Mouse (Mus musculus) layer of hippocampus, adult 6 months (tissue): ENCODE data around the gene Pmf1. TPM values are rescaled to one million over a fixed set of nuclear protein-coding genes. Genes with fewer than 3 reads are reported as not detected.

ENCODE experiments used
- long read RNA-seq, 2 experiments: library from polyadenylated mRNA; unstranded; transcript quantifications; one replicate each; pipeline ENCODE4 v2.0.0; 2019 to 2020
- microRNA-seq: library from miRNA; unstranded; fragments of <30 nt; microRNA quantifications from one replicate; pipeline ENCODE4 v1.2.0, GENCODE M21; 2020
- polyA plus RNA-seq: library from polyadenylated mRNA; unstranded; fragments of <200 nt; fragmentation: Nextera tagmentation; gene quantifications from 2 replicates; pipeline ENCODE4 v1.2.3, GENCODE M21; 2021

Pmf1 gene
- 6.6 and 7.3 TPM in 2 replicates for polyA plus RNA-seq
- long read RNA-seq, experiment 1, partial matches to known transcripts = 0 of 4 reads
- long read RNA-seq, experiment 1, other reads (novel, unspliced or antisense) = 1 of 4 reads
- long read RNA-seq, experiment 2, partial matches to known transcripts = 0 of 3 reads
- long read RNA-seq, experiment 2, other reads (novel, unspliced or antisense) = 0 of 3 reads

DNA sequence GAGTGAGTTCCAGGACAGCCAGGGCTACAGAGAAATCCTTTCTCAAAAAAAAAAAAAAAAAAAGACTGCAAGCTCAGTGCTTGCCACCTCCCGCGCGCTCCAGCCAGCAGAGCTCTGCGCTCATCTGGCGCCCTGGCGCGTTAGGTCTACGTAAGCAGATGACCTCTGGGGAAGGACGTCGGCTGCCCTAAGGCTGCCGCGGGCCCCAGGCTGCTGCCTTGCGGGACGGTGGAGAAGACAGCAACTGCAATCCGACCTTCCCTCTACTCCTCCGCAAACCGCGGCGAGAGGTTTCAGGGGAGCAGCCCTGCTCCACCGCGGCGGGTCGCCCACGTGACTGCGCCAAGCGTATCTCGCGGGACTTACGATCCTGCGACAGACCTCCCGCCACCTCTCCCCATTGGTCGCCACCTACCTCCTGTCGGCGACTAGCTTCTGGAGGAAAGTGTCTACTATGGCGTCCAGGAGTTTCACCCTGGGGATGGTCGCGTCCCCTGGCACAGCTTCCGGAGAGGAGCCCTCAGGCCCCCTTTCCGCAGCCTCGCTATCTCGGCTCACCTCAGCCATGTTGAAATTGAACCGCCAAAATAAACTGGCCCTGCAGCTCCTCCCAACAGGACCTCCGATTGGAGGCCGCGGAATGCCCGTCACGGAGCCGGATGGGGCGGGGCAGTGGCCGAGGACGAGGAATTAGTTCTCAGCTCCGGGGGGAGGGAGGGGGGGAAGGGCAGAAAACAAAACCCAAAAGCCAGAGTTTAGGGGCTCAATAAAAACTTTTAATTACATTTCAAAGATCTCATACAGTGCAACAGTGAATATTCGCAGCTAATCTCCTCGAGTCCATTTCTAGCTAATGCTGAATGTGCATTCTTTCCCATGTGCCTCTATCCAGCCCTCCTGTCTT lies at the start of gene Pmf1:
Gene Pmf1, minus strand, starts transcription at position 591 of the 904 bp plus-strand sequence.

DNA sequence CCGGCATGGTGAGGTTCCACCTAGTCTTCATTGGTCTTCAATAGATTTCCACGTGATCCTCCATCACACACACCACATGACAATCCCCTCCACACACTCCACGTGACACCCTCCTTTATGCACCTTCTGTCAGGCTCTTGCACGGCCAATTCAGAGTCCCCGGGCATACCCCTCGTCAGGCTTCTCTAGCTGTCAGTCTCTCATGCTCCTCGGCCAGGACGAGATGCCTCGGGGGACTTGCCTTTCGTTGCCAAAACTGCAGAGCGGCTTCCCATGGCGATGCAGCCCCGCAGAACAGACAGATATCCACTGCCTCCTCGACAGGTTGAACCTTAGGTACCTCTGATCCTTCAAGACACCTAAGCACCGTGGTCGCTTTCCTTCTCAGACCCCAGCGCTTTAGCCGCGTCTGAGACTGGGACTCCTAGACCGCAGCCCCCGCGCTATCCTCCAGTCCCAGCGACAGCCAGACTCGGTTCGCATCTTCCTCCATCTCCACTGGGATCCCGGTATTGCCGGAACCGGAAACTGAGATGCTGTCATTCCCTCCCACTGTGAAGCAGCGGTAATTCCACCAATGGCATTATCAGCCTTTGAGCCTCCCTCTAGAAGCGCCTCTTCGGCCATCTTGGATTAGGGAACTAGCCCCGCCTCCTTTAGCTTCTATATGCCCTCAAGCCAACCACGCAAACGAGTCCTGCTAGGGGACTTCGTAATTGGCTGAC lies 14.6 kb upstream of the Pmf1 start, which contains the start of gene Slc25a44:
Gene Slc25a44, minus strand, starts transcription at position 535 of the 725 bp plus-strand sequence.

DNA sequence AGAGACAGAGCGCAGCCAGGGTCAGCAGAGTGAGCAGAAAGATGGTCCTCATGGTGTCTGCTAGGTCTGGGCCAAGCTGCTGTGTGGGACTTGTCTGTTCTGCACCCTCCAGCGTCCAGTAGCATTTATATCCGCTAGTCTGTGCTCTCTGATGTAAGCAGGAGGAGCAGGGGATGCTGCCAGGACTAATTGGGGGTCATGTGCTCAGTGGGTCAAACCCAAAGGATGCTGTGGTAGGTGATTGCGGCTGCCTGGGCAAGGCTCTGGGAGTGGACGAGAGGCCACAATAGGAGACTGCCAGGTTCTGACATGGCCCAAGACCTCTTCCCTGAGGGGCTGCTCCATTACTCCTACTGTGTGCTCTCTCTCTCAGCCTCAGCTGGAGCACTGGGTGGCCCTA lies 25.8 kb downstream of the Pmf1 start, which contains the start of gene Bglap:
Gene Bglap, minus strand, starts transcription at position 101 of the 400 bp plus-strand sequence.

DNA sequence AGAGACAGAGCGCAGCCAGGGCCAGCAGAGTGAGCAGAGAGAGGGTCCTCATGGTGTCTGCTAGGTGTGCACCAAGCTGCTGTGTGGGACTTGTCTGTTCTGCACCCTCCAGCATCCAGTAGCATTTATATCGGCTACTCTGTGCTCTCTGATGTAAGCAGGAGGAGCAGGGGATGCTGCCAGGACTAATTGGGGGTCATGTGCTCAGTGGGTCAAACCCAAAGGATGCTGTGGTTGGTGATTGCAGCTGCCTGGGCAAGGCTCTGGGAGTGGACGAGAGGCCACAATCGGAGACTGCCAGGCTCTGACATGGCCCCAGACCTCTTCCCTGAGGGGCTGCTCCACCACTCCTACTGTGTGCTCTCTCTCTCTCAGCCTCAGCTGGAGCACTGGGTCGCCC lies 31.5 kb downstream of the Pmf1 start, which contains the start of gene Bglap2:
Gene Bglap2, minus strand, starts transcription at position 101 of the 400 bp plus-strand sequence.

DNA sequence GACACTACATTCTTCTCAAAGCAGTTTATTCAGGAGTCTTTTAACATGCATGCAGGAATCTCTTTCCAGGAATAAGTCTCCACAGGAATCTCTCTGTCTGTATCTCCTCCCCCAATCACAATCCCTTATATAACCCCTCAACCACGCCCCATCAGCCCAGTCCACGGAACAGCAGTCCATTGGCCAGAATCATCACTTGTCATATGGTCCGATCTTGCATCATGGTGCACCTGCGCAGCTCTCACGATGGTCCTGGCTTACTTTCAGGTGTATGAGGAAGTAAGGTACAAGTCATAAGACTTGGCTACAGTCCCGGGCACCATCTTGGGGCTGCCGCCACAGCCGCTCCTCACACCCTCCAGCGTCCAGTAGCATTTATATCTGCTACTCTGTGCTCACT lies 37.5 kb downstream of the Pmf1 start, which contains the start of gene Bglap3:
Gene Bglap3, minus strand, starts transcription at position 101 of the 400 bp plus-strand sequence.

DNA sequence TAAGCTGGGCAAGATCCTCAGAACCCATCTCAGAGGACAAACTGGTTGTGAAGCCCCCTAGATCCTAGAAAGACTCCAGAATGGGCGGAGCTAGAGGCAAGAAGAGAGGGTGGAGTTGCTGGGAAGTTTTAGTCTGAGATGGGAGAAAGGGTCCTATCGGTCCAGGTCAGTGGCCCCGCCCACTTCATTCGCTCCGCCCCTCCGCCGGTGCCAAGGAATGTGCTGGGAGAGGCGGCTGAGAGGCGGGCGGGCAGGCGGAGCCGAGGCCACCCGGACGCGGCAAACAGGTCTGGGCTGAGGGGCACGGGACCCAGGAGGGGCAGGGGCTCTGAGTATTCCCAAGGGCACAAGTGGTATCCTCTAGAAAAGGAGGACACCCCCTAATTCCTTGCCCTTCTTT lies 45.8 kb downstream of the Pmf1 start, which contains the start of gene Paqr6:
Gene Paqr6, plus strand, starts transcription at position 248 of the 400 bp plus-strand sequence.

Small RNA genes lying within 50 kb of the gene (microRNA-seq; reads per million reads assigned to microRNA genes)
- gene Mir7011 = 1.3 reads per million

Other genes with a start within 250 kb of the Pmf1 start
- gene Rhbg, start 155.6 kb downstream of the Pmf1 start, polyA plus RNA-seq = 0.11 TPM in 1 of 2 replicates, not detected in the other
- 0.10 TPM in 1 of 2 replicates, not detected in the other for gene Gm38392, start 123.1 kb downstream of the Pmf1 start, polyA plus RNA-seq
- gene Tsacc, start 113.3 kb downstream of the Pmf1 start, polyA plus RNA-seq = 3.9 and 4.6 TPM in 2 replicates
- 205 and 208 TPM in 2 replicates for gene Cct3, start 113.2 kb downstream of the Pmf1 start, polyA plus RNA-seq
- gene Glmp, start 85.3 kb downstream of the Pmf1 start, polyA plus RNA-seq = 180 and 195 TPM in 2 replicates
- gene Tmem79, start 74.2 kb downstream of the Pmf1 start, polyA plus RNA-seq = 0.83 and 0.92 TPM in 2 replicates
- gene Smg5, start 74.1 kb downstream of the Pmf1 start, polyA plus RNA-seq = 5.1 and 6.5 TPM in 2 replicates
- gene Paqr6, start 45.7 kb downstream of the Pmf1 start, polyA plus RNA-seq = 18.9 and 21.1 TPM in 2 replicates
- not detected in 2 replicates for gene Bglap3, start 37.6 kb downstream of the Pmf1 start, polyA plus RNA-seq
- not detected in 2 replicates for gene Bglap2, start 31.6 kb downstream of the Pmf1 start, polyA plus RNA-seq
- 0.48 TPM in 1 of 2 replicates, not detected in the other for gene Bglap, start 25.9 kb downstream of the Pmf1 start, polyA plus RNA-seq
- 40.4 and 41.6 TPM in 2 replicates for gene Slc25a44, start 14.8 kb upstream of the Pmf1 start, polyA plus RNA-seq
- gene Sema4a, start 50.9 kb upstream of the Pmf1 start, polyA plus RNA-seq = 9.7 and 10.8 TPM in 2 replicates
- 38.9 and 42.1 TPM in 2 replicates for gene Lmna, start 99.6 kb upstream of the Pmf1 start, polyA plus RNA-seq
- 0.19 and 0.24 TPM in 2 replicates for gene Mex3a, start 122.1 kb upstream of the Pmf1 start, polyA plus RNA-seq
- gene Rab25, start 138.0 kb upstream of the Pmf1 start, polyA plus RNA-seq = 0.14 TPM in 1 of 2 replicates, not detected in the other
- gene Lamtor2, start 142.7 kb upstream of the Pmf1 start, polyA plus RNA-seq = 126 and 151 TPM in 2 replicates
- gene Ubqln4, start 143.4 kb upstream of the Pmf1 start, polyA plus RNA-seq = 12.7 and 13.2 TPM in 2 replicates
- 214 and 223 TPM in 2 replicates for gene Ssr2, start 165.5 kb upstream of the Pmf1 start, polyA plus RNA-seq
- gene Arhgef2, start 195.6 kb upstream of the Pmf1 start, polyA plus RNA-seq = 51.9 and 53.2 TPM in 2 replicates
- not detected in 2 replicates for gene Rxfp4, start 242.8 kb upstream of the Pmf1 start, polyA plus RNA-seq